Mouse (Mus musculus) left cerebral cortex, postnatal 14 days (tissue): ENCODE results near the gene Gm10681. TPM values are rescaled to one million over a fixed set of nuclear protein-coding genes. Genes with fewer than 3 reads are reported as not detected.
"Not testable (repeated sequence)": the region's sequence is repeated elsewhere in the genome, so short reads cannot be mapped to it uniquely, and the experiment has no call there.

Experiments
- DNase-seq, 2 experiments: peaks; one replicate each; pipeline ENCODE4 v3.0.0; 2021 to 2022; ENCODE audit warnings: low spot score in 2 of 2, mixed read lengths in 1 of 2
- intact Hi-C: fragments of 180-260 bp; cut with DNase I; formaldehyde crosslinking; loops from one replicate; pipeline ENCODE4 v1.15.1; 2025
- long read RNA-seq, 2 experiments: library from polyadenylated mRNA; stranded (forward); transcript quantifications; one replicate each; pipeline ENCODE4 v2.0.0; 2021
- total RNA-seq, 2 experiments: library from RNA; stranded (reverse); gene quantifications; 2 replicates each; pipeline ENCODE4 v1.2.3; 2021

Gm10681 gene
- not detected for total RNA-seq
- long read RNA-seq, experiment 1 = 0 reads
- long read RNA-seq, experiment 2 = 0 reads

DNA sequence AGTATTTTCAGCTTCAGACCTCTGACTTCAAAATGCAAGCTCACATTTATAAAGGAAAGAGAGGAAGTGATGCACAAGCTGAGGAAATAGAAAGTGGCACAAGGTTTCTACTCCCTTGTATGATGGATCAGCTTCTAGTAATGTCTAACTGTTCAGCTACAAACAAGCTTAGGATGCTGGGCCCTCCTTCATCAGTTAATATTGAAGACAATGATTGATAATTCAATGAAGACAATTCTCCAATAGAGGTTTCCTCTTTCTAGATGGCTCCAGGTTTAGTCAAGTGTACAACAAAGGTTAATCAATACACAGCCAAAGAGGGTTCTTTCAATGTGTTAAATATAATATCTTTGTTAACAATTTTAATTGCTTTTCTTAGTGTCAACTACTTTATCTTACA, at the start of gene Gm10681:
Gm10681 (minus strand) TSS at position 101 of the 400 bp plus-strand sequence.
- intact Hi-C loops = no loop called here
- no peak for DNase-seq

DNA sequence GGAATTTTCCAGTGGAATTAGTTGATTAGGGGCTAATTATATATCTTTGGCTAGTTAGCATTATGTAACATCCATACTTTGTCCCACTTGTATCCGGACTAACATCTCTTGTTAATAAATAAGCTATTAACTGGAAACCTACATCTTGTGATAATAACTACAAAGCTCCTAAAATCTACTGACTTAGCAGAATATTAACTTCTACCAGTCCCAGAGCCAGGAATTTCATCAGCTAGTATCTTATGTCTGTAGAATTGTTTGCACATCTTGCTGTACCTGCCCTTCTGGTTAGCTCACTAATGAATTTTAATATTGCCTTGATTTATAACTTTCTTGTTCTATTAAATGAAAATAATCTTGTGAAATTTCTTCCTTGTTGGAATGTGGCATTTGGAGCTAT, 46.5 kb upstream of the Gm10681 start:
- intact Hi-C loops = no loop called here
- no peak for DNase-seq

DNA sequence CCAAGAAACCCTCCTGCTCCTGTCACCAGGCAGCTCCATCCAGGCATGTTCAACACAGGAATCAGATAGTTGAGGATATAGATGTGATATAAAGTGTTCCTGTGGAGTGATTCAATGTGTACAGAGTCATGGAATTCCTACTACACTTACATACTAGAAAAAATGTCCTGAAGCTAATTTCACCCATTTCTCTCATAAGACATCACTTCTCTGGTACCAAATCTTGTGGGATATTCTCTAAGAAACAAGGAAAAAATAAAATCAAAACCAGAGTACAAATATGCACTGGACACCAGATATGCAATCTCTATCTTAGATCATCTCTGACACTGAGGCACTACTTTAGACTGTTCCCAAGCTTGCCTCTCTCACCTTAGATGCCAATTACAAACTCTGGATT, 41.5 kb upstream of the Gm10681 start, which contains the start of gene Hsd3b5:
Hsd3b5 (minus strand) TSS at position 101 of the 400 bp plus-strand sequence.
- DNase-seq = no peak
- intact Hi-C loops = no loop called here

DNA sequence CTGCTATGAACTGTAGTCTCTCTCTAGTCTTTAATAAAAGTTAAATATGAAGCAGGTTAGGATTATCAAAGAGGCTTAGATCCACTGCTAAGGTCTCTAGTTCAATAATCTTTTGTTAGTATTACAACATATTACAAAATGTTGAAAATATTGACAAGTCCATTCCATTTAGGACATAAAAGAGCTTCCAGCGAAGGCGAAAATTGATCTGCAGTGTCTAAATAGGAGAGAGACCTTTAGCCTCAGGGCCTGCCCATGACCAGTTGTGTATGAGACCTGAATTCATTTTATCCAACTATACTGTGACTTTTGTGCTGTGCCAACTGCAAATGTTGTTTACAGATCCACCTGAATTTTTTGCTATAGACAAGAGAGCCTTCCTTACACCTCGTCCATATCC, 41.0 kb upstream of the Gm10681 start:
- no peak for DNase-seq
- intact Hi-C loops = no loop called here

DNA sequence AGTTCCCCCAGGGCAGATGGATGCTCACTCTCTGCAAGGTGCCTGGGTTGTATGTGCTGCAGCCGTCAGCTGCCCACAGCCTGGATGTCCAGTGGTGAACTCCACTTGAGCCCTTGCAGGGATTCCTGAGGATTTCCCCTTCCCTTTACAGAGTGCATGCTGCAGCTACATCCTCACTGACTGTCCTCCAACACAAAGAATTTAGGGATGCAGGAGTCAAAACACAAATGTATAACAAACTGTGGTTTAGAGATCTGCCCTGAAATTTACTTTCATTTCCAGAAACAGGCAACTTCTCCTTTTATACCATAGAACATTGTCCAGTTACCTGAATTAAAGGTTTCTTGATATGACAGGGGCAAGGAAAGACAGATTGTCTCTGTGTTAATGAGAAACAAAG, 28.2 kb upstream of the Gm10681 start:
- DNase-seq, intact Hi-C loops: not testable (repeated sequence)

DNA sequence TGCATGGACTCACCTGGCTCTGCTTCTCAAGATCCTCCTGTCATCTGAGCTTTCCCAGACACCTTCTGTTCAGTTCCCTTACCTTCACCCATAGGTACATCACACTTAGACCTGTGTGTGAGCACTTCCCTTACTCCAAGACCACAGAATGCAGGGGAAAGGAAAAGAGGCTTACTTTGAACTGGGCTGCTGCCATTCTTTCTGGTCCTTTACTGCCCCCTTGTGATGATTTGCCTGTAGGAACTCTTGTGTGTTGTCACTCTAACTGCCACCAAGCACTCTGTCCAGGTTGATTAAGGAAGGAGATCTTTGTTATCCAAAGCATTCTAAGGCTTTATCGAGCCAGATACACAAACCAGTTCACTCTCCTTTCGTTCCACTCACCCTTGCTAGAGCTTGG, 27.6 kb upstream of the Gm10681 start:
- DNase-seq, intact Hi-C loops: not testable (repeated sequence)

DNA sequence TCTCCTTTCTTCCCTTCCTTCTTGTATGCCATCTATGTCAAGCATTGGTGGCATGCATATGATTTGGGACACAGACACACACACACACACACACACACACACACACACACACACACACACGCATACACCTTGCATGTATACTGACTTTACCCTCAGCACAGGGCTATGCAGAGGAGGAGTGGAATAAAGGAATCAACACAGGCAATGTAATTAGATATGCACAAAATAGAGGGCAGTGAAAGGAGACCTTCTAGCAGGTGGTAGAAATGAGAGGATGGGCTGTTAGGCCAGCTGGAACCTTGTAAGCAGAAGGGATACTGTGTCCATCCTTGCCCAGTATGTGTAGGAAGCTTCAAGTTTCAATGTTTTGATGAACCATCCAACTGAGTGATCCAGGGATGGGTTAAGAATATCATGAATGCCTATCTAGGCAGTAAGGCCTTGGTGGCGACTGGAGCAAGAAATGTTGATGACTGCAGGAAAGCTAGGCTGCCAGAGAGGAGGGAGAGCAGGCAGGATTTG, 25.9 kb upstream of the Gm10681 start:
- intact Hi-C loops, DNase-seq: not testable (repeated sequence)

DNA sequence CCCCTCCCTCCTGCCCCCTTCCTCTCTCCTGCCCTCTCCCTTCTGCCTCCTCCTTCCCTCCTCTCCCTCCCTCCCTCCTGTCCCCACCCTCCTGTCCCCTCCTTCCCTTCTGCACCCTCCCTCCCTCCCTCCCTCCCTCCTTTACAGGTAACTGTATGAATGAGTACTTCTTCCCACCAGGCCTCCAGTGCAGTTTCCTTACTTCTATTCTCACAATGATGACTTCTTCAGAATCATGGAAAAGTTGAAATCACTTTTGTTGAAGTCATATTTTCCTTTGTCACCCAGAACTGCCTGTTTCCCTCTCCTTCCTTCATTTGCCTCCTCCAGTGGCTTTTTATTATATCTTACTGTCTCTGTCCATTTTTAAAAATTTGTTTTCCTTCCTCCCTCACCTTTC, 25.4 kb upstream of the Gm10681 start:
- DNase-seq = no peak
- intact Hi-C loops = no loop called here

DNA sequence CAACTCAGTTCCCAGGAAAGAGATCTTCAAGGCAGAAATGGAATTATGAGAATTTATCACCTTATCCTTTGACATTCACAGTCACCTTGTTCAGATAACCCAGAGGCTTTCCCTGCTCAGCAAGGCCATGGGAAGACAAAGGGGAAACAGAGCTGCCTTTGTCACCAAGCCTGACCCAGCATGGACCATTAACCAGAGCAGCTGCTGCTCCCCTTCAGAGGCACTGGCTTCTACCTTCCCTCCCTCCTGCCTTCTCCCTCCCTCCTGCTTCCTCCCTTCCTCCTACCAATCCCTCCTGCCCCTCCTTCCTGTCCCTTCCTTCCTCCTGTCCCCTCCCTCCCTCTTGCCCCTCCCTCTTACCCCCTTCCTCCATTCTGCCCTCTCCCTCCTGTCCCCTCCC, 24.9 kb upstream of the Gm10681 start:
- not testable (repeated sequence) for DNase-seq

DNA sequence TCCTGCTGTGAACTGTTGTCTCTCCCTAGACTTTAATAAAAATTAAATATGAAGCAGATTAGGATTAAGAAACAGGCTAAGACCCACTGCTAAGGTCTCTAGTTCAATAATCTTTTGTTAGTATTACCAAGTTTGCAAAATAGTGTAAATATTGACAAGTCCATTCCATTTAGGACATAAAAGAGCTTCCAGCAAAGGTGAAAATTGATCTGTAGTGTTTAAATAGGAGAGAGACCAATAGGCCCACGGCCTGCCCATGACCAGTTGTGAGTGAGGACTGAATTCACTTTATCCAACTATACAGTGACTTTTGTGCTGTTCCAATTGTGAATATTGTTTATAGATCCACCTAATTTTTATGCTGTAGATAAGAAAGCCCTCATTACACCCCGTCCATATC, 886 bp downstream of the Gm10681 start:
- intact Hi-C loops = no loop called here
- DNase-seq = no peak

More for the DNA sequence above, 24.9 kb upstream of the Gm10681 start:
- intact Hi-C loops = not testable (repeated sequence)

DNA sequence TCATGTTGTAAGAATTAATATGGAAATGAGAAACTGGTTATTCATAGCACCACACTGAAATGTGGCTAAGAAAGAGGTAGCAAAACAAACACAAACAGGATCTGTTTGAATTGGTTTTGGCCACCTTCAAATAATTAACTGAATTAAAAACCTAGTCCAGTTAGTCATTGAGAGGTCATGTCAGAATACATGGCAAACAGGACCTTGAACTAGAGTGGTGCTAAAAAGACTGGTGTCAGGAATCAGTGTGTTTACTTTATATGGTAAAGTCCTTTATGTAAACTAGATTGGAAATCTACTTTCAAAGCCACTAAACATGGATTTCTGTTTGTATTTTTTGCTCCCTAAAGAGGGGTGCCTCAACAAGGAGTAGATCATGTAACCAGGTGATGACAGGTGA, 6.0 kb downstream of the Gm10681 start:
- DNase-seq, intact Hi-C loops: not testable (repeated sequence)

DNA sequence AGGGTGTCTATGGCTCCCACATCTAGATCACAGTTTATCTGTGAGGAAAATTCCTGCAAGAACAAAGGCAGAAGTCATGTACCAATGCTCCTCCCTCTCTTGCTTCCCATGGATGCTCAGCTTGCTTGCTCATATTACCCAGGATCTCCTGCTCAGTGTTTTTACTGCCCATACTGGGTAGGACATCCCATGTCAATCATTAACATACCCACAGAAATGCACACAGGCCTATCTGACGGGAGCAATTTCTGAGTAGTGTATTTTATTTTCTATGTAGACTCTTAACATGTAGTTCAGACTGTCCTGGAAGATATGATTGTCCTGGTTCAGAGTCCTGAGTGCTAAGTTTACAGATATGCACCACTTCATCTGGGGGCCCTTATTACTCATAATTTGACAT, 6.4 kb downstream of the Gm10681 start:
- intact Hi-C loops, DNase-seq: not testable (repeated sequence)

DNA sequence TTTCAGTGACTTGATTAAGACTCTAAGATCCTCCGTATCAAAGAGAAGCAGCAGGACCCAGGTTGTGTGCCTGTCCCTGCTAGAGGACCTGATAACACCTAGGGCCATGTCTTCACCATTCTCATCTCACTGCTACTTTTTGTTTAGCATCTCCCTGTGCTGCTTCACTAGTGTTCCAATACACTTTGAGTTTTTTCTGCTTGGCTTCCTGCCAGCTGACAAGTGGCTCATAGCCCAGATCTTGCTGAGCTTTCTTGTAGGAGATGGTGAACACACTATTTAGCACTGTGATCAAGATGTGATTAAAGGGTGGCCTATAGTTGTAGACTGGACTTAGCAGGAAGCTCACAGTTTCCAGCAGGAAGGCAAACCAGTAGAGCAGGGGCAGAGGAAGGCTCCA, 7.6 kb downstream of the Gm10681 start:
- intact Hi-C loops = not testable (repeated sequence)
- DNase-seq = peak; percentile 86 to 88

DNA sequence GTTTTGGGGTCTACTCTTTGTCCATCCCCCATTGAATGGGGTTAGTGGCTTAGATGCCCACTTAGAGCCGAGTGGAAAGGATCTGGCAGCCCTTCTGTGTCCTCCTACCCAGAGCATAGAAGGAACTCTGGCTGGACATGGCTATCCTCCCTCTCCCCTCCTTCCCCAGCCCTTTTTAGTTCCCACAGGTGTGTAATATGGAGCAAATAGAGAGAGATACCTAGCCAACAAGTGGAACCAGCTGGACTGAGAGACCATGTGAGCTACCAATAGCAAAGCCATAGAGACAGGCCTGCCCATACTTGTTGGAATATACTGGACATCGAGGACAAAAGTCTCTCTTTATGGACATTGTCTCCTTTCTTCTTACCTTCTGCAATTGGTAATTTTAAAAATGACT, 20.9 kb downstream of the Gm10681 start:
- DNase-seq, intact Hi-C loops: not testable (repeated sequence)

DNA sequence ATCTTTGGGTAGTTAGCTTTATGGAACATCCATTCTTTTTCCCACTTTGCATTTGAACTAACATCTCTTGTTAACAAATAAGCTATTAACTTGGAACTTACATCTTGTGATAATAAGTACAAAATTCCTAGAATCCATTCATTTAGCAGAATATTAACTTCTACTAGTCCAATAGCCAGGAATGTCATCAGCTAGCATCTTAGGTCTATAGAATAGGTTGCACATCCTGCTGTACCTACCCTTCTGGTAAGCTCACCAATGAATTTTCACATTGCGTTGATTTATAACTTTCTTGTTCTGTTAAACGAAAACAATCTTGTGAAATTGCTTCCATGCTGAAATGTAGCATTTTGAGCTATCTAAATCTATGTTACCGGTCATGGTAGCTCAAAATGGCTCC, 23.7 kb downstream of the Gm10681 start:
- DNase-seq, intact Hi-C loops: not testable (repeated sequence)

DNA sequence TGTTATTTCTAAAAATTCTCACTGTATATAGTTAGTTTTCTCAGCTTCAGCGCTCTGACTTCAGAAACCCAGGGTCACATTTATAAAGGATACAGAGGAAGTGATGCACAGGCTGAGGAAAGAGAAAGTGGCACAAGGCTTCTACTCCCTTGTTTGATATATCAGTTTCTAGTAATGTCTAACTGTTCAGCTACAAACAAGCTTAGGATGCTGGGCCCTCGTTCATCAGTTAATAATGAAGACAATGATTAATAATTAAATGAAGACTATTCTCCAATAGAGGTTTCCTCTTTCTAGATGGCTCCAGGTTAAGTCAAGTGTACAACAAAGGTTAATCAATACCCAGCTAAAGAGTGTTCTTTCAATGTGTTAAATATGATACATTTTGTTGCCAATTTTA, 24.8 kb downstream of the Gm10681 start:
- DNase-seq, intact Hi-C loops: not testable (repeated sequence)

DNA sequence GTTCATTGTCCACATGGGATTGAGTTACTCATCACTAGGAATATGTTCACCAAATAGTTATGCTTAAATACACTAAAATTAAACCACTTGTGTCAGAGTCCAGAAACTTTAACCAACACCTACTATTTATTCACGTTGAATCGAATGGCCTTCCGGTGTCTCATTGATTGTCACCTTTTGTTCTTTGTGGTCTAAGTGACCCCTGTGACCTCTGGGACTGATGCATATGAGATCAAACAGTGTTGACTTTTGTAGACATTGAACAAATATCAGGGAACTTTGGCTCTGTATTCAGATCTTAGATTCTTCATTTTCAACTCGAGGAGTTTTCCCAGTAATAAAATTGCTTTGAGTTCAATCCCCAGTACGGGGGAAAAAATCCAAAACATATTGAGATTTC, 27.9 kb downstream of the Gm10681 start:
- DNase-seq, intact Hi-C loops: not testable (repeated sequence)

DNA sequence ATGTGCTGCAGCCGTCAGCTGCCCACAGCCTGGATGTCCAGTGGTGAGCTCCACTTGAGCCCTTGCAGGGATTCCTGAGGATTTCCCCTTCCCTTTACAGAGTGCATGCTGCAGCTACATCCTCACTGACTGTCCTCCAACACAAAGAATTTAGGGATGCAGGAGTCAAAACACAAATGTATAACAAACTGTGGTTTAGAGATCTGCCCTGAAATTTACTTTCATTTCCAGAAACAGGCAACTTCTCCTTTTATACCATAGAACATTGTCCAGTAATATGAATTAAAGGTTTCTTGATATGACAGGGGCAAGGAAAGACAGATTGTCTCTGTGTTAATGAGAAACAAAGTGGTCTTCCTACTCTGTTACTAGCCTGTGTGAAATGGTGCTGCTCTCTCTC, 37.8 kb downstream of the Gm10681 start:
- DNase-seq, intact Hi-C loops: not testable (repeated sequence)

DNA sequence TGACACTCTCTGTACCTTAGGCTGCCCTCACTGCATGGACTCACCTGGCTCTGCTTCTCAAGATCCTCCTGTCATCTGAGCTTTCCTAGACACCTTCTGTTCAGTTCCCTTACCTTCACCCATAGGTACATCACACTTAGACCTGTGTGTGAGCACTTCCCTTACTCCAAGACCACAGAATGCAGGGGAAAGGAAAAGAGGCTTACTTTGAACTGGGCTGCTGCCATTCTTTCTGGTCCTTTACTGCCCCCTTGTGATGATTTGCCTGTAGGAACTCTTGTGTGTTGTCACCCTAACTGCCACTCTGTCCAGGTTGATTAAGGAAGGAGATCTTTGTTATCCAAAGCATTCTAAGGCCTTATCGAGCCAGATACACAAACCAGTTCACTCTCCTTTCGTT, 38.4 kb downstream of the Gm10681 start:
- intact Hi-C loops, DNase-seq: not testable (repeated sequence)

DNA sequence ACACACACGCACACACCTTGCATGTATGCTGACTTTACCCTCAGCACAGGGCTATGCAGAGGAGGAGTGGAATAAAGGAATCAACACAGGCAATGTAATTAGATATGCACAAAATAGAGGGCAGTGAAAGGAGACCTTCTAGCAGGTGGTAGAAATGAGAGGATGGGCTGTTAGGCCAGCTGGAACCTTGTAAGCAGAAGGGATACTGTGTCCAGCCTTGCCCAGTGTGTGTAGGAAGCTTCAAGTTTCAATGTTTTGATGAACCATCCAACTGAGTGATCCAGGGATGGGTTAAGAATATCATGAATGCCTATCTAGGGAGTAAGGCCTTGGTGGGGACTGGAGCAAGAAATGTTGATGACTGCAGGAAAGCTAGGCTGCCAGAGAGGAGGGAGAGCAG, 40.1 kb downstream of the Gm10681 start:
- DNase-seq, intact Hi-C loops: not testable (repeated sequence)

DNA sequence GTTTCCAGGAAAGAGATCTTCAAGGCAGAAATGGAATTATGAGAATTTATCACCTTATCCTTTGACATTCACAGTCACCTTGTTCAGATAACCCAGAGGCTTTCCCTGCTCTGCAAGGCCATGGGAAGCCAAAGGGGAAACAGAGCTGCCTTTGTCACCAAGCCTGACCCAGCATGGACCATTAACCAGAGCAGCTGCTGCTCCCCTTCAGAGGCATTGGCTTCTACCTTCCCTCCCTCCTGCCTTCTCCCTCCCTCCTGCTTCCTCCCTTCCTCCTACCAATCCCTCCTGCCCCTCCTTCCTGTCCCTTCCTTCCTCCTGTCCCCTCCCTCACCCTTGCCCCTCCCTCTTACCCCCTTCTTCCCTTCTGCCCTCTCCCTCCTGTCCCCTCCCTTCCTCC, 41.0 kb downstream of the Gm10681 start:
- DNase-seq, intact Hi-C loops: not testable (repeated sequence)

DNA sequence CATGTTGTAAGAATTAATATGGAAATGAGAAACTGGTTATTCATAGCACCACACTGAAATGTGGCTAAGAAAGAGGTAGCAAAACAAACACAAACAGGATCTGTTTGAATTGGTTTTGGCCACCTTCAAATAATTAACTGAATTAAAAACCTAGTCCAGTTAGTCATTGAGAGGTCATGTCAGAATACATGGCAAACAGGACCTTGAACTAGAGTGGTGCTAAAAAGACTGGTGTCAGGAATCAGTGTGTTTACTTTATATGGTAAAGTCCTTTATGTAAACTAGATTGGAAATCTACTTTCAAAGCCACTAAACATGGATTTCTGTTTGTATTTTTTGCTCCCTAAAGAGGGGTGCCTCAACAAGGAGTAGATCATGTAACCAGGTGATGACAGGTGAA, 63.6 kb downstream of the Gm10681 start:
- DNase-seq, intact Hi-C loops: not testable (repeated sequence)
